23 mouse cellular contexts compared by ENCODE assay signal in genomic region chr13:83208111-83208510, GRCm38 (mm10).
"Had no signal": no experiment of that assay in that cellular context is flagged by ENCODE, and none has a peak within 500 bp of the region (broad histone marks: within the 10 kb centered on the region; RNA-seq: fewer than 3 reads in every experiment).

No protein-coding gene starts in this region.

- H3K9ac ChIP-seq: limb, embryonic 13.5 days; liver, embryonic 14.5 days; lung, embryonic 15.5 days; neural tube, embryonic 12.5 days; neural tube, embryonic 15.5 days; stomach, embryonic 15.5 days had no signal

- H3K36me3 ChIP-seq: limb, embryonic 13.5 days; lung, embryonic 15.5 days; neural tube, embryonic 12.5 days; neural tube, embryonic 15.5 days; stomach, embryonic 15.5 days had no signal

- ATAC-seq: intestine, postnatal 0 days had no signal

- H3K4me2 ChIP-seq: limb, embryonic 13.5 days; liver, embryonic 11.5 days; lung, embryonic 15.5 days; midbrain, embryonic 11.5 days; neural tube, embryonic 12.5 days; neural tube, embryonic 15.5 days; stomach, embryonic 15.5 days had no signal

- H3K9me3 ChIP-seq: limb, embryonic 13.5 days; lung, embryonic 15.5 days; neural tube, embryonic 12.5 days; neural tube, embryonic 15.5 days; stomach, embryonic 15.5 days had no signal

- H3K27me3 ChIP-seq: limb, embryonic 13.5 days; lung, embryonic 15.5 days; neural tube, embryonic 12.5 days; neural tube, embryonic 15.5 days; stomach, embryonic 15.5 days had no signal

- H3K27ac ChIP-seq: kidney, postnatal 0 days; limb, embryonic 13.5 days; liver, embryonic 14.5 days; lung, embryonic 15.5 days; neural tube, embryonic 12.5 days; neural tube, embryonic 15.5 days; stomach, embryonic 15.5 days had no signal

- H3K4me3 ChIP-seq: limb, embryonic 13.5 days; lung, embryonic 15.5 days; neural tube, embryonic 12.5 days; neural tube, embryonic 15.5 days; stomach, embryonic 15.5 days had no signal

- H3K4me1 ChIP-seq: lung, embryonic 15.5 days; neural tube, embryonic 12.5 days; neural tube, embryonic 15.5 days; stomach, embryonic 15.5 days had no signal

- DNase-seq: kidney, adult 2 months; kidney, postnatal 25 days; left cerebral cortex, postnatal 4 days; lung, adult 18-20 months; lung, postnatal 10 days; lung, postnatal 36 days; midbrain, embryonic 14.5 days; right cerebral cortex, adult 18-20 months; right cerebral cortex, postnatal 14 days; right cerebral cortex, postnatal 4 days; spleen, adult 18-20 months; thymus, postnatal 14 days; thymus, postnatal 4 days had no signal
